Mouse (Mus musculus) lung, embryonic 15.5 days (tissue): ENCODE measurements around the gene Haus8. TPM values are rescaled to one million over a fixed set of nuclear protein-coding genes. Genes with fewer than 3 reads are reported as not detected.
"Not testable (repeated sequence)": the region's sequence is repeated elsewhere in the genome, so short reads cannot be mapped to it uniquely, and the experiment has no call there.

Experiments used
- ATAC-seq: fragments of 200-750 bp; cut with Nextera tagmentation; 2 replicates; pipeline ENCODE4 v1.8.0; 2017; ENCODE audit warnings: moderate number of reproducible peaks, borderline replicate concordance; ENCODE audit not compliant: low FRiP score, low TSS enrichment; ENCODE audit errors: extremely low read depth
- H3K27ac ChIP-seq: fragments of 300-500 bp; sonication (generic); 2 replicates; pipeline ENCODE4 v1.5.1; 2015; ENCODE audit warnings: moderate library complexity, mild to moderate bottlenecking, inconsistent platforms
- H3K27me3 ChIP-seq: fragments of 300-500 bp; sonication (generic); 2 replicates; pipeline ENCODE4 v1.6.1; 2015; ENCODE audit warnings: inconsistent platforms
- H3K36me3 ChIP-seq: fragments of 300-500 bp; sonication (generic); 2 replicates; pipeline ENCODE4 v1.6.1; 2015; ENCODE audit warnings: inconsistent platforms
- H3K4me1 ChIP-seq: fragments of 300-500 bp; sonication (generic); 2 replicates; pipeline ENCODE4 v1.6.1; 2015; ENCODE audit warnings: inconsistent platforms
- H3K4me2 ChIP-seq: fragments of 300-500 bp; sonication (generic); 2 replicates; pipeline ENCODE4 v1.6.1; 2015; ENCODE audit warnings: inconsistent platforms, mild to moderate bottlenecking, moderate library complexity
- H3K4me3 ChIP-seq: fragments of 300-500 bp; sonication (generic); 2 replicates; pipeline ENCODE4 v1.5.1; 2015; ENCODE audit warnings: mild to moderate bottlenecking, inconsistent platforms
- H3K9ac ChIP-seq: fragments of 300-500 bp; sonication (generic); 2 replicates; pipeline ENCODE4 v1.6.1; 2015; ENCODE audit warnings: inconsistent platforms
- H3K9me3 ChIP-seq: fragments of 300-500 bp; sonication (generic); 2 replicates; pipeline ENCODE4 v1.6.1; 2016; ENCODE audit warnings: inconsistent platforms
- WGBS: fragments of 180-500 bp; shearing (Covaris S2); methylation state at CpG from one replicate; pipeline ENCODE4 v1.1.7; 2015; 5-methylcytosine and 5-hydroxymethylcytosine counted together
- polyA plus RNA-seq: library from polyadenylated mRNA; unstranded; fragments of >200 nt; fragmentation: Nextera tagmentation; extraction: Ambion mirVana; gene quantifications from 2 replicates; pipeline ENCODE4 v1.2.1, GENCODE M21; 2015

The Haus8 gene
- 57.7 and 68.7 TPM in 2 replicates for polyA plus RNA-seq

GRCm38 (mm10) chr8:71272286-71273150 is at the start of gene Haus8, which contains the start of gene Myo9b:
TSS of gene Haus8 (minus strand) at chr8:71272934.
TSS of gene Myo9b (plus strand) at chr8:71272714.
- WGBS: 0% methylated on average over 84 of the region's 84 CpGs

GRCm38 (mm10) chr8:71319760-71320159 is 47.0 kb upstream of the Haus8 start:
- H3K36me3 ChIP-seq: peaks cover 24% of the 10 kb centered on the region
- 78% methylated on average over 2 of the region's 2 CpGs for WGBS
- H3K27me3 ChIP-seq, H3K9me3 ChIP-seq, H3K4me3 ChIP-seq, H3K9ac ChIP-seq, H3K4me2 ChIP-seq, H3K4me1 ChIP-seq, H3K27ac ChIP-seq, ATAC-seq: not testable (repeated sequence)

More at GRCm38 (mm10) chr8:71272286-71273150, at the start of gene Haus8, which contains the start of gene Myo9b:
- Histone ChIP-seq H3K27me3 (no peaks in the 10 kb centered on the region), H3K36me3 (no peaks in the 10 kb centered on the region), H3K27ac (peak within 1 kb of the TSS; percentile 89), H3K9me3 (no peaks in the 10 kb centered on the region), H3K4me1 (peaks cover 16% of the 10 kb centered on the region), H3K4me3 (peak within 1 kb of the TSS; percentile 71), H3K4me2 (peak within 1 kb of the TSS; percentile 77), H3K9ac (peak within 1 kb of the TSS; percentile 76)
- ATAC-seq: peak; percentile 97

- peaks cover 13% of the 10 kb centered on the region for H3K36me3 ChIP-seq
- H3K4me1 ChIP-seq, H3K9me3 ChIP-seq, ATAC-seq, H3K9ac ChIP-seq, H3K27ac ChIP-seq, H3K27me3 ChIP-seq, H3K4me2 ChIP-seq, H3K4me3 ChIP-seq: not testable (repeated sequence)
- WGBS: 89% methylated on average over 5 of the region's 5 CpGs
These were observed 45.9 kb upstream of the Haus8 start for GRCm38 (mm10) chr8:71318610-71319009.

- Histone ChIP-seq H3K4me2 (no peak overlapping the region), H3K27ac (no peak overlapping the region), H3K27me3 (no peaks in the 10 kb centered on the region), H3K36me3 (no peaks in the 10 kb centered on the region; the same call in 1 of the 2 replicates), H3K4me1 (peaks cover 10% of the 10 kb centered on the region), H3K9me3 (no peaks in the 10 kb centered on the region), H3K9ac (no peak overlapping the region), H3K4me3 (no peak overlapping the region)
- ATAC-seq: no peak
These were observed 43.8 kb upstream of the Haus8 start for GRCm38 (mm10) chr8:71316486-71317031.

- Histone ChIP-seq H3K36me3 (no peaks in the 10 kb centered on the region; the same call in 1 of the 2 replicates), H3K4me2 (no peak overlapping the region), H3K9ac (no peak overlapping the region), H3K27me3 (no peaks in the 10 kb centered on the region), H3K4me1 (peaks cover 10% of the 10 kb centered on the region), H3K4me3 (no peak overlapping the region), H3K9me3 (no peaks in the 10 kb centered on the region), H3K27ac (no peak overlapping the region)
- no peak for ATAC-seq
- WGBS: 86% methylated on average over 5 of the region's 5 CpGs
These were observed 43.2 kb upstream of the Haus8 start for GRCm38 (mm10) chr8:71315972-71316371.

GRCm38 (mm10) chr8:71313951-71314350 is 41.2 kb upstream of the Haus8 start:
- 75% methylated on average over 2 of the region's 2 CpGs for WGBS
- no peak overlapping the region for H3K4me3 ChIP-seq

GRCm38 (mm10) chr8:71312700-71313099 is 40.0 kb upstream of the Haus8 start:
- peak; percentile 52; the same call in 1 of the 2 replicates for ATAC-seq
- no peaks in the 10 kb centered on the region for H3K27me3 ChIP-seq
- H3K4me2 ChIP-seq: no peak overlapping the region
- WGBS: 18% methylated on average over 1 of the region's 1 CpGs
- peak overlapping the region; percentile 39; the same call in 1 of the 2 replicates for H3K27ac ChIP-seq
- H3K4me3 ChIP-seq: no peak overlapping the region
- peaks cover 10% of the 10 kb centered on the region for H3K4me1 ChIP-seq
- no peak overlapping the region for H3K9ac ChIP-seq
- no peaks in the 10 kb centered on the region; the same call in 1 of the 2 replicates for H3K36me3 ChIP-seq
- no peaks in the 10 kb centered on the region for H3K9me3 ChIP-seq

More at GRCm38 (mm10) chr8:71313951-71314350, 41.2 kb upstream of the Haus8 start:
- Histone ChIP-seq H3K27me3 (no peaks in the 10 kb centered on the region), H3K9me3 (no peaks in the 10 kb centered on the region), H3K9ac (no peak overlapping the region), H3K4me2 (no peak overlapping the region), H3K4me1 (peaks cover 10% of the 10 kb centered on the region), H3K36me3 (no peaks in the 10 kb centered on the region; the same call in 1 of the 2 replicates), H3K27ac (no peak overlapping the region)
- ATAC-seq: no peak

GRCm38 (mm10) chr8:71310446-71310845 is 37.7 kb upstream of the Haus8 start:
- no peak overlapping the region for H3K9ac ChIP-seq
- no peak overlapping the region for H3K4me2 ChIP-seq
- H3K36me3 ChIP-seq: no peaks in the 10 kb centered on the region
- no peak overlapping the region for H3K27ac ChIP-seq
- no peak overlapping the region for H3K4me3 ChIP-seq
- no peak for ATAC-seq
- no peaks in the 10 kb centered on the region for H3K27me3 ChIP-seq
- H3K9me3 ChIP-seq: no peaks in the 10 kb centered on the region
- 69% methylated on average over 6 of the region's 6 CpGs for WGBS
- H3K4me1 ChIP-seq: peaks cover 10% of the 10 kb centered on the region

GRCm38 (mm10) chr8:71307913-71308312 is 35.2 kb upstream of the Haus8 start:
- Histone ChIP-seq H3K27ac (no peak overlapping the region), H3K4me2 (no peak overlapping the region), H3K27me3 (no peaks in the 10 kb centered on the region), H3K9ac (no peak overlapping the region), H3K36me3 (peaks cover 6% of the 10 kb centered on the region; the same call in 1 of the 2 replicates), H3K4me1 (peaks cover 8% of the 10 kb centered on the region), H3K9me3 (no peaks in the 10 kb centered on the region), H3K4me3 (no peak overlapping the region)
- 79% methylated on average over 4 of the region's 4 CpGs for WGBS
- ATAC-seq: no peak

GRCm38 (mm10) chr8:71307371-71307770 is 34.6 kb upstream of the Haus8 start:
- WGBS: 82% methylated on average over 1 of the region's 1 CpGs
- Histone ChIP-seq H3K27ac (no peak overlapping the region), H3K4me2 (no peak overlapping the region)

GRCm38 (mm10) chr8:71305988-71306387 is 33.3 kb upstream of the Haus8 start:
- no peak overlapping the region for H3K9ac ChIP-seq
- peaks cover 10% of the 10 kb centered on the region; the same call in 1 of the 2 replicates for H3K36me3 ChIP-seq
- ATAC-seq: no peak
- no peaks in the 10 kb centered on the region for H3K27me3 ChIP-seq
- WGBS: 67% methylated on average over 1 of the region's 1 CpGs
- H3K4me1 ChIP-seq: no peaks in the 10 kb centered on the region
- no peak overlapping the region for H3K4me2 ChIP-seq
- no peak overlapping the region for H3K4me3 ChIP-seq
- H3K9me3 ChIP-seq: no peaks in the 10 kb centered on the region
- H3K27ac ChIP-seq: no peak overlapping the region

More at GRCm38 (mm10) chr8:71307371-71307770, 34.6 kb upstream of the Haus8 start:
- ATAC-seq: no peak
- H3K4me3 ChIP-seq: no peak overlapping the region
- peaks cover 10% of the 10 kb centered on the region; the same call in 1 of the 2 replicates for H3K36me3 ChIP-seq
- H3K9me3 ChIP-seq: no peaks in the 10 kb centered on the region
- H3K4me1 ChIP-seq: peaks cover 3% of the 10 kb centered on the region
- no peaks in the 10 kb centered on the region for H3K27me3 ChIP-seq
- H3K9ac ChIP-seq: no peak overlapping the region

GRCm38 (mm10) chr8:71303632-71304031 is 30.9 kb upstream of the Haus8 start:
- no peak for ATAC-seq

More at GRCm38 (mm10) chr8:71303632-71304031, 30.9 kb upstream of the Haus8 start:
- no peak overlapping the region for H3K4me3 ChIP-seq
- no peaks in the 10 kb centered on the region for H3K4me1 ChIP-seq
- H3K9ac ChIP-seq: no peak overlapping the region
- no peaks in the 10 kb centered on the region for H3K27me3 ChIP-seq
- H3K27ac ChIP-seq: no peak overlapping the region
- peaks cover 10% of the 10 kb centered on the region; the same call in 1 of the 2 replicates for H3K36me3 ChIP-seq
- H3K9me3 ChIP-seq: no peaks in the 10 kb centered on the region
- no peak overlapping the region for H3K4me2 ChIP-seq
- WGBS: 83% methylated on average over 1 of the region's 1 CpGs
